Mouse (Mus musculus) cerebral cortex, adult 2 months (tissue): Measurements from ENCODE around the gene Glrx2.

Experiments used
- WGBS: fragments of 180-500 bp; shearing (Covaris S2); methylation state at CpG from one replicate; pipeline ENCODE4 v1.1.7; 2018; 5-methylcytosine and 5-hydroxymethylcytosine counted together

The Glrx2 gene

DNA sequence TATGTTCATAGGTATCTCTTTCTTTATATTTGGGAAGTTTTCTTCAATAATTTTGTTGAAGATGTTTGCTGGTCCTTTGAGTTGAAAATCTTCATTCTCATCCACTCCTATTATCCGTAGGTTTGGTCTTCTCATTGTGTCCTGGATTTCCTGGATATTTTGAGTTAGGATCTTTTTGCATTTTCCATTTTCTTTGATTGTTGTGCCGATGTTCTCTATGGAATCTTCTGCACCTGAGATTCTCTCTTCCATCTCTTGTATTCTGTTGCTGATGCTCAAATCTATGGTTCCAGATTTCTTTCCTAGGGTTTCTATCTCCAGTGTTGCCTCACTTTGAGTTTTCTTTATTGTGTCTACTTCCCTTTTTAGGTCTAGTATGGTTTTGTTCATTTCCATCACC, at the start of gene Glrx2:
TSS of gene Glrx2 (plus strand) at position 301 of the 400 bp plus-strand sequence.
- WGBS, result no CpG with 5 or more reads among the region's 2 CpGs

DNA sequence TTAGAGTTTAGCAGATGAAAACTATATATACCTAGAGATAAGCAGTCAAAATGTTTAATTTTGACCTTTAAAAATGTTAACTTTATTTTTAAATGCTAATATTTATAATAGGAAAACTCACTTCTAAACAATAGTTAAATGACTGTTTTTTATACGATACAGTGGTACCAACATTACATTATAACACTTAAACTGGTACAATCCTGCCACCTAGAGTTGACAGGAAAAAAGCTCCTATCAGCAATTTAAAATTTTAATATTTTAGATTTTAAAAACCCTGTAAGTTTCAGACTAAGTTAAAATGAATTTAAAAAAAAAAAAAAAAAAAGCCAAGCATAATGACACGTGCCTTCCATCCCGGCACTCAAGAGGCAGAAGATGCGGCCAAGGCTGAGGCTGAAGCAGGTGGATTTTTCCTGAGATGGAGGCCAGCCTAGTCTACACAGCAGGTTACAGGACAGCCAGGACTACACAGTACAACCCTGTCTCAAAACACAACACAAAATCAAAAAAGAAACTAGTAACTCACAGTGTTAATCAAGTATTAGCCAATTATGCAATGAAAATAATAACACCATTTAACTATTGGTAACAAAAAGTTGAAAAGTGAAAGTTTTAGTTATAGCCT, 40.3 kb upstream of the Glrx2 start:
- WGBS, result 55% methylated on average over 4 of the region's 4 CpGs

DNA sequence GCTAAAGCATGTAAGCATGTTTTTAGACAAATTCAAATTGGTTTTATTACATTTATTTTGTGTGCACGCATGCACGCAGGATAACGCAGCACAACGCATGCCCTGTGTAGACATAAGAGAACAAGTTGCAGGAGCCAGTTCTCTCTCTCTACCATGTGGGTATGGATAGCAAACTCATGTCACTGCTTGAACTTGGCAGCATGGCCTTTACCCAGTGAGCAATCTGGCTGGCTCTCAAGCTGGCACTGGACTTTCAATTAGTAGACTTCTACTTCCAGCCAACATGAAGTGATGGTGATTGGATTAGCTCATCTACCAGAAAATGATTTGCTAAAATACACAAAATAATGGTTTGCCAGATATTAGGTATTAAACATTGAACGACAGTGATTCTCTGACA, 35.0 kb upstream of the Glrx2 start:
- 86% methylated on average over 5 of the region's 5 CpGs for WGBS

GRCm38 (mm10) chr1:143684849-143685248, 31.3 kb upstream of the Glrx2 start:
- 90% methylated on average over 3 of the region's 3 CpGs for WGBS

GRCm38 (mm10) chr1:143701736-143702135, 14.4 kb upstream of the Glrx2 start:
- under 1% methylated on average over 13 of the region's 13 CpGs for WGBS

GRCm38 (mm10) chr1:143702141-143702740, 13.9 kb upstream of the Glrx2 start:
- WGBS, result 1% methylated on average over 41 of the region's 48 CpGs

DNA sequence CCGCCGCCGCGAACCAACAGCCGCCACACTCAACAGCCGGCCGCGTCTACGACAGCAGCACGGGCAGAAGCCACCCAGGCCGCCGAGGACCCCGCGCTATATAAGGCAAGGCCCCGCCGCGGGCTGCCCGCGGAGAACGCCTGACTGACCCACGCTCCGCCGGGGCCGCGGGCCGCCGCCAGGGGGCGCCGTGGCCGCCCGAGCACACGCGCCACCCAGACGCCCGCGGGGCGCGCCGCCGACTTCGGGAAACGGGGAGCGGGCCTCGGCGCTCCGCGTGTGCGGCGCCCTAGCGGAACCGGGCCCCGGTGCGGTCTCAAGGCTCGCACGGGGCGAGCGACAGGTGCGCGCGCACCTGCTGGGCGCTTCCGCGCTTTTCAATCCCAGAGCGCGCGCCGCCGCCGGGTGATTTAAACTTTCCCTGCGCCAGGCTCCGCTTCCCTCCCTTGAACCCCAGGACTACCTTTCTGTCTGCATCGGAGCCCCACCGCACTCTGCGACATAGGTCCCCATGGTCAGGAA, 13.3 kb upstream of the Glrx2 start, which contains the start of gene Cdc73:
TSS of gene Cdc73 (minus strand) at position 153 of the 522 bp plus-strand sequence.
- WGBS, result under 1% methylated on average over 74 of the region's 74 CpGs

- 45% methylated on average over 4 of the region's 4 CpGs for WGBS
Observed at GRCm38 (mm10) chr1:143707006-143707405, 9.1 kb upstream of the Glrx2 start.

DNA sequence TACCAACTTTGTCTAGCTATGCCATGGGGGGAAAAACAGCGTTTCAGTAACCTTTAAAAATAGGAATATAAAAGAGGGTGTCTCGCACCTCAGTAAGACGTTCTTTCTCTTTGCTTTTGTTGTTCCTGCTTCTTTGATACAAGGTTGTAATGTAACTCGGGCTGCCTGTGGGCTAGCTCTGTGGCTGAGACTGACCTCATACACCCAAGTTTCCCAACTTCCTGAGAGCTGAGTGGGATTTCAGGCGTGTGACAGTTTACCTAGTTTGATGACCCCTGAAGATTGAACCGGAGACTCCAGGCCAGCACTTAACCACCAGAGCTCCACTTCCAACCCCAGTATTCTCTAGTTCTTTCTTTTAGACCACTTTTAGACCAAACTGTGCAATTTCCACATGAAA, 7.8 kb upstream of the Glrx2 start:
- 78% methylated on average over 6 of the region's 6 CpGs for WGBS

GRCm38 (mm10) chr1:143709966-143710626, 6.0 kb upstream of the Glrx2 start:
- 65% methylated on average over 7 of the region's 7 CpGs for WGBS

DNA sequence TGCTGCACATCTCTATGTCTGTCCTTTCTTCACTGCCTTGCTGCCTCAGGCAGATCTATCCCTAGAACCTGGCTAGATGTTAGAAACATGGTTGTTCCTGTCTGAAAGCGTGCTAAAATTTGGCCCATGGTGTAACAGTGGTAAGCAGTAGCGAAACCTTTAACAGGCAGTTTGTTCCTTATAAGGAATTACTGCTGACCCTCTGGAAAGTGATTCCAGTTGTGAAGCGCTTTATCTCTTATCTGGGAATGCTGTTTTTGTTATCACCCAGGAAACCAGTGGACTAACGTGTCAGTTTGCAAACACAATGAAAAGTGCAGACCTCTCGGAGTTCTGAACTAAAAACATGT, 5.5 kb upstream of the Glrx2 start:
- WGBS, result 92% methylated on average over 5 of the region's 5 CpGs

DNA sequence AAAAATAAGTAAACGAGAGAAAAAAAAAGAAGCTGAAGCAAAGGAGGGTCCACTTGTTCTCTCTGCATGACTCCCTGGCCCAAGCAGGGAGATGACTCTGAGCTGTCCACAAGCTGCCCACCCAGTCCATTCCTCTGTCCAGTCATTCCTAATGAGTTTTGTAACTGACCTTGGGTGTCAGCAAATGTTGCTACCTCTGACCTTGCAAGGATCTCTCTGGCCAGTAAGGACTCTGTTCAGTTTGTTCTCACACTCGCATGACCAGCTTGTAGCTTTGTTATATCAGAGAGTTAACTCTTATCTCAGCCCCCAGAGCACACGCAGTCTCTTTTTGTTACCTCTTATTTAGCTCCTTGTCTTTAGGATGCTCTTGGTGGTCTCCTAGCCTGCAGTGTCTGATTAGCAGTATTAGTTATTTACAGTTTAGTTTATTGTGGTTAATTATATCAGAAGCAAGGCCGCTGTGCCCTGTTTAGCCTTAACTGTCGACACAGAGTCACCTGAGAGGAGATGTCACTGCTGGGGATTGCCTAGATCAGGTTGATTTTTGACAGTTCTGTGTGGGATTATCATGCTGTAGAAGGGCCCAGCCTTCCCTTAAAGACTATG, 8.4 kb downstream of the Glrx2 start:
- WGBS, result 88% methylated on average over 5 of the region's 5 CpGs

DNA sequence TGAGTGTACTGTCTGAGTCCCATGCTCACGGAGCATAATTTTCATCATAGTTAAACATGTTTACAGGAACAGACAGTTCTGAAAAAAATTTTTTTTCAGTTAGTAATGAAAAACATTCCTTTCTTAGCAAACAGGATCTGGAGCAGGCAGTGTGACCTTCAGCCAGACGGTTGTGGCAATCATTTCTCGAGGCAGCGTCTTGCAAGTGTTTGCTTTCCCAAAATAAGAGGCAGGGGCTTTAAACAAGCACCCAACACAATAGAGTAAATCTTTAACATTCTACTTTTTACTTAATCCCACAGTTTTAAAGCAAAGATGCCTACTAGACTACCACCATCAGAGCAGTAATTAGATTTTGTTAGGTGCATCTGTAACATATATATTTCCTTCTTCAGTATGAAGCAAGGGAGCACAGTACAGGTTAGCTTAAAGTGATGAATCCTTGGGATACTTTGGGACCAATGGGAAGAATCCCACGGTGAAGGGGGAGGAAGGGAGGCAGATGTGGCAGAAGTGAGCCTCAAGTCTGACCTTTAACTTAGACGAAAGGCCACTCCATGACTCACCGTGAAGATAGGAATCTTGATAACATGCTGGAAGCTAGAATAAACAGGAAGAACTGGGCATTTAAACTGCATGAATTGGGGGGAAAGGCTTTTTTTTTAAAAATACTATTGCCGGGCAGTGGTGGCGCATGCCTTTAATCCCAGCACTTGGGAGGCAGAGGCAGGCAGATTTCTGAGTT, 11.7 kb downstream of the Glrx2 start:
- 78% methylated on average over 9 of the region's 9 CpGs for WGBS

DNA sequence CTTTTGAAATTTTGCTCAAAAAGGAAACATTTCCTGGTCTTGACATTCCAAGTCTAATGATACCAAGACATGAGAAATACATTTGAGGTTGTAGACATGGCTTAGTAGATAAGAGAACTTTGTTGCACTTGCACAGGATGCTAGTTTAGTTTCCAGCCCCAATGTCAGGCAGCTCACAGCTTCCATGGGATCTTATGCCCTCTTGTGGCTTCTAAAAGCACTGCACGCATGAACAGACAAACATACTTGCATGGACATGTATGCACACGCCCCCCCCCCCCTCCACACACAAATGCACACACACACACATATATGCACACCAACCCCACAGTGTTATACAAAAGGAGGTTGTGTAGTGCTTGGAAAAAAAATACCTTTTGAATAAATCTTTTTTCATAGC, 14.8 kb downstream of the Glrx2 start:
- 81% methylated on average over 2 of the region's 2 CpGs for WGBS

DNA sequence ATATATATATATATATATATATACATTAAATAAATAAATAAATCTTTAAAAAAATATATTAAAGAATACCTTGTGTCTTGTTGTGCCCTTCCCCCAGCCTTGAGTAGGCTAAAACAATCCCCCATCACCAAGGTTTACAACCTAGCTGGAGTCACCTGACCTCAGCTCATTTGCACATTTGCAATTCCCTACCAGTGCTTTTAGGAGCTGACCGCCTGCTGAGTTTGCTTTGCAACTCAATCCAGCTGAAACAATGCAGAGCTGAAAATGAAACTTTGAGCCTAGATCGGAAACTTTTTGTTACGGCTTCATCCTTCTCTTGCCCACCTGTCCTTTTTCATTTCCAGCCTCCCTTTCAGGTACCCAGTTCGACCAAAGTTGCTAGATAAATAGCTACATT, 15.6 kb downstream of the Glrx2 start:
- 54% methylated on average over 4 of the region's 4 CpGs for WGBS

DNA sequence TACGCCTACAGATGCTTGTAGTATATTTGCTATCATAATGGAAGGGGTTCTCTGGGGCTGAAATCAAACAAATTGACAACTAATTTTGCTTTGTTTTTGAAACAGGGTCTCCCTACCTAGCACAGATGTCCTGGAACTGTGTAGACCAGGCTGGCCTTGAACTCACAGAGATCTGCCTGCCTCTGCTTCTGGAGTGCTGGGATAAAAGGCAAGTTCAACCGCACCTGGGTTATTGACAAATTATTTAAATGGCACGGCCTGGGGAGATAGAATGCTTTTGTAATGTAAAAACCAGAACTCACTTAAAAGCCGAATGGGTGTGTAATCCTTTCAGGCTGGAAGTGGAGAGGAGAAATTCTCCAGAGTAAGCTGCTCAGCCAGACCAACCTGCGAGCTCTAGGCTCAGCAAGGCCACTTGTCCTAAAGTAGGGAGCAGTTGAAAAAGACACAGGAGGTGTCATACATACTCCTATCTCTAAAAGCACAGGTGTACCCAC, 17.8 kb downstream of the Glrx2 start:
- 87% methylated on average over 5 of the region's 5 CpGs for WGBS

- 11% methylated on average over 11 of the region's 11 CpGs for WGBS
Observed at GRCm38 (mm10) chr1:143738811-143739210, 22.7 kb downstream of the Glrx2 start.

- WGBS, result under 1% methylated on average over 71 of the region's 71 CpGs
Observed at GRCm38 (mm10) chr1:143739361-143740350, 23.5 kb downstream of the Glrx2 start.

DNA sequence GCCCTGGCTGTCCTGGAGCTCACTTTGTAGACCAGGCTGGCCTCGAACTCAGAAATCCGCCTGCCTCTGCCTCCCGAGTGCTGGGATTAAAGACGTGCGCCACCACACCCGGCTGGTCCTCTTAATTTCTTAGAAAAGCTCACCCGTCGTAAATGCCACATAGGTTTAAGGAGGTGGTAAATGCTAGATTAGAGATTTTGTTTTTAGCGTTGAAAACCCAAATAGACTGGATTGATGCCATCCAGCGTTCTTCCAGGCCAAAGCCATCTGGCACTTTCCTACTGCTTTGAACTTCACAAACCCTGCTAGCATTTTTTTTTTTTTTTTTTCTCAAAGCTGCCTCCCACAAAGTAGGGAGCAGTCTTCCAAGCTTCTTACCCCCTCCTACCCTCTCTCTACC, 24.4 kb downstream of the Glrx2 start:
- 49% methylated on average over 10 of the region's 10 CpGs for WGBS

- WGBS, result 63% methylated on average over 5 of the region's 5 CpGs
Observed at GRCm38 (mm10) chr1:143741331-143741730, 25.2 kb downstream of the Glrx2 start.
